Mouse (Mus musculus): ENCODE results near the gene Gm10272. TPM values are rescaled to one million over a fixed set of nuclear protein-coding genes. Genes with fewer than 3 reads are reported as not detected.

Gene Gm10272
- total RNA-seq (2021) = not detected
- polyA plus RNA-seq (2012; rRNA removed) = not detected in 2 replicates
- long read RNA-seq = 0 reads

- no peak for DNase-seq
- H3K4me1 ChIP-seq (ENCODE audit: control insufficient read depth, insufficient read depth, low read length) = no peaks in the 10 kb centered on the region
- H3K27me3 ChIP-seq (ENCODE audit: control insufficient read depth, insufficient read depth, low read length) = no peaks in the 10 kb centered on the region
- H3K4me3 ChIP-seq = no peak within 1 kb of the TSS
- TF ChIP-seq EP300 (IDR thresholded peaks at IDR 0.05; ENCODE audit: insufficient read depth, low read depth, low read length) = no peak
- no peak for TF ChIP-seq CTCF (IDR thresholded peaks at IDR 0.05)
- TF ChIP-seq POLR2A (IDR thresholded peaks at IDR 0.05; ENCODE audit: insufficient read depth, low read depth, low read length) = no peak
- intact Hi-C loops (cut with DNase I) = no loop called here
- no peak within 1 kb of the TSS for H3K27ac ChIP-seq
- no peaks in the 10 kb centered on the region for H3K36me3 ChIP-seq (ENCODE audit: control insufficient read depth, insufficient read depth, low read length)
- 93% methylated on average over 1 of the region's 1 CpGs for WGBS
- H3K9ac ChIP-seq (ENCODE audit: low read depth, low read length) = no peak within 1 kb of the TSS
- no peaks in the 10 kb centered on the region for H3K79me2 ChIP-seq (replicated peaks; ENCODE audit: control insufficient read depth, insufficient read depth, low read length)
Observed at GRCm38 (mm10) chr10:77706326-77706725, at the start of gene Gm10272. Gene Gm10272, plus strand, starts transcription at chr10:77706626.

GRCm38 (mm10) chr10:77658286-77658994 lies 48.0 kb upstream of the Gm10272 start:
- Histone ChIP-seq H3K27ac (no peak overlapping the region), H3K79me2 (replicated peaks; ENCODE audit: control insufficient read depth, insufficient read depth, low read length) (no peaks in the 10 kb centered on the region)

DNA sequence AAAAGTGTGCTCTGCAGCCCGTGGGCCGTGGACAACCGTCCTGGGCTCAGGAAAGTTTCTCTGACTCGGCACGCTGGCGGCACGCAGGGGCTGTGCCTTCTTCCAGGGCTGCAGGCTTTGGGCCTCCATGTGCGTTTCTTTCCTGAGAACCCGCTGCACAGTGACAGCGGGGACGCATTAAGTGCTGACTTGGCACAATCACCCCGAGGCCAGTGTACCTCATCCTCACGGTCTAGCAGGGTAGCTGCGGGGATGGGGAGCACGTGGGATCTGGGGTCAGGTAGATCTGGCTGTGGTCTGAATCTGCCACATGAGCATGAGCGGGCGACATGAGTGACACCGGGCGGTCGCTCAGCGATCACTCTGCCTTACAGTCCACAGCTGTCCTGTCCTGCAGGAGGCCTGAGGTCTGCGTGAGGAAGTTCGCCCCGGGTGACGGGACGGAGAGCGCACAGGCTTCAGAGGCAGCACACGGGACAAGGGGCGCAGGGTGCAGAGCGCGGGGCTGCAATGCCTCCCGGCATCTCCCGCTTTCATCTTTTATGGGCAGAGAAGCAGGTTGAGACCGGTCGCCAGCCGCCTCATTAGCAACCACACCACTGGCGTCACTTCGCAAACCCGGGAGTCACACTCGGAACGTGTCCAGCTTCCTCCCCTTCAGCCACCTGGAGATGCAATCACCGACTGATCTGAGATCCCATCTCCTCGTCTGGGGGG lies 42.3 kb upstream of the Gm10272 start:
- Histone ChIP-seq H3K9ac (ENCODE audit: low read depth, low read length) (no peak overlapping the region), H3K4me1 (ENCODE audit: control insufficient read depth, insufficient read depth, low read length) (peaks cover 1% of the 10 kb centered on the region; the same call in 1 of the 2 replicates), H3K27ac (no peak overlapping the region), H3K36me3 (ENCODE audit: control insufficient read depth, insufficient read depth, low read length) (no peaks in the 10 kb centered on the region), H3K27me3 (ENCODE audit: control insufficient read depth, insufficient read depth, low read length) (no peaks in the 10 kb centered on the region), H3K79me2 (replicated peaks; ENCODE audit: control insufficient read depth, insufficient read depth, low read length) (no peaks in the 10 kb centered on the region), H3K4me3 (no peak overlapping the region)
- TF ChIP-seq CTCF (IDR thresholded peaks at IDR 0.05) (no peak), EP300 (IDR thresholded peaks at IDR 0.05; ENCODE audit: insufficient read depth, low read depth, low read length) (no peak), POLR2A (IDR thresholded peaks at IDR 0.05; ENCODE audit: insufficient read depth, low read depth, low read length) (no peak)
- no peak for DNase-seq
- intact Hi-C loops (cut with DNase I) = no loop called here
- WGBS = 44% methylated on average over 43 of the region's 43 CpGs

More at GRCm38 (mm10) chr10:77658286-77658994, 48.0 kb upstream of the Gm10272 start:
- Histone ChIP-seq H3K4me3 (no peak overlapping the region), H3K36me3 (ENCODE audit: control insufficient read depth, insufficient read depth, low read length) (no peaks in the 10 kb centered on the region), H3K9ac (ENCODE audit: low read depth, low read length) (no peak overlapping the region), H3K27me3 (ENCODE audit: control insufficient read depth, insufficient read depth, low read length) (no peaks in the 10 kb centered on the region), H3K4me1 (ENCODE audit: control insufficient read depth, insufficient read depth, low read length) (no peaks in the 10 kb centered on the region)
- TF ChIP-seq POLR2A (IDR thresholded peaks at IDR 0.05; ENCODE audit: insufficient read depth, low read depth, low read length) = no peak
- intact Hi-C loops (cut with DNase I) = no loop called here
- WGBS = 54% methylated on average over 15 of the region's 15 CpGs
- DNase-seq = peak; percentile 42 to 46

GRCm38 (mm10) chr10:77666342-77666741 lies 40.1 kb upstream of the Gm10272 start:
- no peak for DNase-seq
- H3K4me3 ChIP-seq = no peak overlapping the region
- 50% methylated on average over 8 of the region's 8 CpGs for WGBS
- TF ChIP-seq CTCF (IDR thresholded peaks at IDR 0.05) (no peak), EP300 (IDR thresholded peaks at IDR 0.05; ENCODE audit: insufficient read depth, low read depth, low read length) (no peak), POLR2A (IDR thresholded peaks at IDR 0.05; ENCODE audit: insufficient read depth, low read depth, low read length) (no peak)
- peaks cover 1% of the 10 kb centered on the region; the same call in 1 of the 2 replicates for H3K4me1 ChIP-seq (ENCODE audit: control insufficient read depth, insufficient read depth, low read length)
- H3K36me3 ChIP-seq (ENCODE audit: control insufficient read depth, insufficient read depth, low read length) = no peaks in the 10 kb centered on the region
- no peaks in the 10 kb centered on the region for H3K27me3 ChIP-seq (ENCODE audit: control insufficient read depth, insufficient read depth, low read length)
- no peak overlapping the region for H3K27ac ChIP-seq
- no peaks in the 10 kb centered on the region for H3K79me2 ChIP-seq (replicated peaks; ENCODE audit: control insufficient read depth, insufficient read depth, low read length)
- H3K9ac ChIP-seq (ENCODE audit: low read depth, low read length) = no peak overlapping the region
- intact Hi-C loops (cut with DNase I) = no loop called here

- no peaks in the 10 kb centered on the region for H3K79me2 ChIP-seq (replicated peaks; ENCODE audit: control insufficient read depth, insufficient read depth, low read length)
- no peak overlapping the region for H3K4me3 ChIP-seq
- H3K36me3 ChIP-seq (ENCODE audit: control insufficient read depth, insufficient read depth, low read length) = no peaks in the 10 kb centered on the region
- WGBS = 47% methylated on average over 4 of the region's 4 CpGs
- no peak for DNase-seq
- H3K27me3 ChIP-seq (ENCODE audit: control insufficient read depth, insufficient read depth, low read length) = no peaks in the 10 kb centered on the region
- TF ChIP-seq POLR2A (IDR thresholded peaks at IDR 0.05; ENCODE audit: insufficient read depth, low read depth, low read length) (no peak), EP300 (IDR thresholded peaks at IDR 0.05; ENCODE audit: insufficient read depth, low read depth, low read length) (no peak), CTCF (IDR thresholded peaks at IDR 0.05) (no peak)
- H3K4me1 ChIP-seq (ENCODE audit: control insufficient read depth, insufficient read depth, low read length) = peaks cover 1% of the 10 kb centered on the region; the same call in 1 of the 2 replicates
- no peak overlapping the region for H3K9ac ChIP-seq (ENCODE audit: low read depth, low read length)
- H3K27ac ChIP-seq = no peak overlapping the region
- intact Hi-C loops (cut with DNase I) = no loop called here
Observed at GRCm38 (mm10) chr10:77667402-77667801, 39.0 kb upstream of the Gm10272 start.

DNA sequence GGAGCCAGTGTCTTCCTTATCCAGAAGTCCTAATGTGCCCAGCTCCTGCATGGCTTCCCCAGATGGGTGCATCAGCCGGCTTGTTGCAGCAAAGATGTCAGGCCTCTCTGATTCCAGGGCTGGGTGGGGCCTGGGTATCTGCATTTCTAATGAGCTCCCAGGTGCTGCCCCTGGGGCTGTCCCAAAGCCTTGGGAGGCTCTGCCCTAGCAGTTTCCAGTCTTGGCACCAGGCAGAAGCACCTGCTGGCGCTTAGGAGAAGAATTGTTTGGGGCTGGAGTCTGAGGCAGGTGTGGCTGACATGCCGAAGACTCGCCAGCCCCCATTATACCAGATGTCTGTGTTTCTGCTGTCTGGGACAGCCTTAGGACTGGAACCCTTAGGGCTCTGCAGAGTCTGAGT lies 35.7 kb upstream of the Gm10272 start:
- no peak overlapping the region for H3K27ac ChIP-seq

More for the DNA sequence above, 35.7 kb upstream of the Gm10272 start:
- DNase-seq = no peak
- intact Hi-C loops (cut with DNase I) = no loop called here
- Histone ChIP-seq H3K4me3 (no peak overlapping the region), H3K9ac (ENCODE audit: low read depth, low read length) (no peak overlapping the region), H3K36me3 (ENCODE audit: control insufficient read depth, insufficient read depth, low read length) (no peaks in the 10 kb centered on the region), H3K79me2 (replicated peaks; ENCODE audit: control insufficient read depth, insufficient read depth, low read length) (no peaks in the 10 kb centered on the region), H3K27me3 (ENCODE audit: control insufficient read depth, insufficient read depth, low read length) (no peaks in the 10 kb centered on the region), H3K4me1 (ENCODE audit: control insufficient read depth, insufficient read depth, low read length) (peaks cover 1% of the 10 kb centered on the region; the same call in 1 of the 2 replicates)
- 82% methylated on average over 4 of the region's 4 CpGs for WGBS
- no peak for TF ChIP-seq POLR2A (IDR thresholded peaks at IDR 0.05; ENCODE audit: insufficient read depth, low read depth, low read length)
- no peak for TF ChIP-seq EP300 (IDR thresholded peaks at IDR 0.05; ENCODE audit: insufficient read depth, low read depth, low read length)
- TF ChIP-seq CTCF (IDR thresholded peaks at IDR 0.05) = no peak
